Mouse (Mus musculus) heart, embryonic 14.5 days (tissue): Measurements from ENCODE around the gene Cuedc1. TPM values are rescaled to one million over a fixed set of nuclear protein-coding genes. Genes with fewer than 3 reads are reported as not detected.
"Not testable (repeated sequence)": the region's sequence is repeated elsewhere in the genome, so short reads cannot be mapped to it uniquely, and the experiment has no call there.

ENCODE experiments used
- ATAC-seq: fragments of 200-750 bp; cut with Nextera tagmentation; 2 replicates; pipeline ENCODE4 v1.8.0; 2017; ENCODE audit warnings: low read depth, moderate TSS enrichment; ENCODE audit not compliant: insufficient number of reproducible peaks, insufficient read depth, low FRiP score
- H3K27ac ChIP-seq, 2 experiments: fragments of 200-500 bp in 1 of 2; fragments of 300-500 bp in 1 of 2; sonication (generic) in 1 of 2; replicated peaks in 1 of 2; 2 replicates each; pipeline ENCODE4 v1.5.1; 2012 to 2014; ENCODE audit warnings: low read depth in 2 of 2, low read length in 2 of 2, control low read depth in 1 of 2, mild to moderate bottlenecking in 1 of 2, mixed read lengths in 1 of 2; ENCODE audit not compliant: control insufficient read depth in 1 of 2, insufficient read depth in 1 of 2
- H3K27me3 ChIP-seq: fragments of 300-500 bp; sonication (generic); 2 replicates; pipeline ENCODE4 v1.6.1; 2014; ENCODE audit warnings: mild to moderate bottlenecking, low read length, control low read depth; ENCODE audit not compliant: control insufficient read depth, insufficient read depth
- H3K36me3 ChIP-seq: fragments of 300-500 bp; sonication (generic); 2 replicates; pipeline ENCODE4 v1.6.1; 2014; ENCODE audit warnings: mild to moderate bottlenecking, control low read depth, low read length, mixed read lengths; ENCODE audit not compliant: control insufficient read depth, insufficient read depth
- H3K4me1 ChIP-seq, 2 experiments: fragments of 200-500 bp in 1 of 2; fragments of 300-500 bp in 1 of 2; sonication (generic) in 1 of 2; 2 replicates each; pipeline ENCODE4 v1.6.1; 2012 to 2014; ENCODE audit warnings: low read length in 2 of 2, control low read depth in 1 of 2, mixed read lengths in 1 of 2; ENCODE audit not compliant: control insufficient read depth in 2 of 2, insufficient read depth in 2 of 2
- H3K4me2 ChIP-seq: fragments of 300-500 bp; sonication (generic); 2 replicates; pipeline ENCODE4 v1.6.1; 2014; ENCODE audit warnings: mild to moderate bottlenecking, low read length
- H3K4me3 ChIP-seq, 2 experiments: fragments of 200-500 bp in 1 of 2; fragments of 300-500 bp in 1 of 2; sonication (generic) in 1 of 2; 2 replicates each; pipeline ENCODE4 v1.5.1; 2012 to 2014; ENCODE audit warnings: low read length in 2 of 2, mild to moderate bottlenecking in 2 of 2, control low read depth in 1 of 2, low read depth in 1 of 2, moderate library complexity in 1 of 2; ENCODE audit not compliant: control insufficient read depth in 1 of 2, insufficient read depth in 1 of 2
- H3K9ac ChIP-seq: fragments of 300-500 bp; sonication (generic); 2 replicates; pipeline ENCODE4 v1.6.1; 2014; ENCODE audit warnings: mild to moderate bottlenecking, low read length
- H3K9me3 ChIP-seq: fragments of 300-500 bp; sonication (generic); 2 replicates; pipeline ENCODE4 v1.6.1; 2016; ENCODE audit warnings: low read length, control low read depth; ENCODE audit not compliant: control insufficient read depth
- WGBS: fragments of 180-500 bp; shearing (Covaris S2); extraction: QIAGEN DNeasy Blood & Tissue Kit; methylation state at CpG from one replicate; pipeline ENCODE4 v1.1.7; 2014; 5-methylcytosine and 5-hydroxymethylcytosine counted together
- polyA plus RNA-seq: library from polyadenylated mRNA; unstranded; fragments of >200 nt; fragmentation: Nextera tagmentation; extraction: Ambion mirVana; gene quantifications from 2 replicates; pipeline ENCODE4 v1.2.1, GENCODE M21; 2014

The Cuedc1 gene
- polyA plus RNA-seq, 1 experiment from 2014 or later: 17.0 TPM

- peak; percentile 85 for ATAC-seq
- peak overlapping the region; percentile 4 to 11; a peak in 1 of 4 replicates for H3K4me3 ChIP-seq
- peak overlapping the region; percentile 61 for H3K4me2 ChIP-seq
- 13% methylated on average over 25 of the region's 25 CpGs for WGBS
- peak overlapping the region; percentile 36 to 71; a peak in 3 of 4 replicates for H3K27ac ChIP-seq
- peaks cover 15% of the 10 kb centered on the region for H3K27me3 ChIP-seq
- H3K36me3 ChIP-seq: peaks cover 22% of the 10 kb centered on the region
- H3K4me1 ChIP-seq: peaks cover 13 to 14% of the 10 kb centered on the region in 2 experiments
- peak overlapping the region; percentile 63 for H3K9ac ChIP-seq
- no peaks in the 10 kb centered on the region for H3K9me3 ChIP-seq
These were observed 89.7 kb downstream of the Cuedc1 start for GRCm38 (mm10) chr11:88187417-88188133.

GRCm38 (mm10) chr11:88188216-88188615 lies 90.4 kb downstream of the Cuedc1 start:
- Histone ChIP-seq H3K9me3 (no peaks in the 10 kb centered on the region), H3K27me3 (peaks cover 20% of the 10 kb centered on the region), H3K36me3 (peaks cover 18% of the 10 kb centered on the region), H3K4me3 (no peak overlapping the region), H3K27ac (0 out of 4 replicates have a peak overlapping the region, but pooled peaks of 1 of the 2 experiments have one; percentile 3), H3K4me2 (peak overlapping the region; percentile 61), H3K9ac (peak overlapping the region; percentile 63), H3K4me1 (peaks cover 16 to 20% of the 10 kb centered on the region in 2 experiments)
- WGBS: 66% methylated on average over 8 of the region's 8 CpGs
- no peak for ATAC-seq

GRCm38 (mm10) chr11:88188635-88189034 lies 90.8 kb downstream of the Cuedc1 start:
- 85% methylated on average over 7 of the region's 7 CpGs for WGBS
- H3K4me1 ChIP-seq: peaks cover 20 to 24% of the 10 kb centered on the region in 2 experiments
- ATAC-seq: no peak
- no peak overlapping the region for H3K4me2 ChIP-seq
- no peak overlapping the region for H3K4me3 ChIP-seq
- 0 out of 4 replicates have a peak overlapping the region, but pooled peaks of 1 of the 2 experiments have one; percentile 3 for H3K27ac ChIP-seq
- no peak overlapping the region for H3K9ac ChIP-seq
- H3K27me3 ChIP-seq: peaks cover 24% of the 10 kb centered on the region
- peaks cover 14% of the 10 kb centered on the region; the same call in 1 of the 2 replicates for H3K36me3 ChIP-seq
- H3K9me3 ChIP-seq: no peaks in the 10 kb centered on the region

- Histone ChIP-seq H3K4me2 (peak overlapping the region; percentile 68), H3K4me1 (peaks cover 21 to 32% of the 10 kb centered on the region in 2 experiments), H3K27ac (no peak overlapping the region), H3K36me3 (no peaks in the 10 kb centered on the region), H3K9me3 (no peaks in the 10 kb centered on the region), H3K4me3 (no peak overlapping the region), H3K27me3 (peaks cover 31% of the 10 kb centered on the region), H3K9ac (no peak overlapping the region)
- 16% methylated on average over 4 of the region's 4 CpGs for WGBS
- ATAC-seq: no peak
These were observed 94.7 kb downstream of the Cuedc1 start for GRCm38 (mm10) chr11:88192595-88192994.

GRCm38 (mm10) chr11:88193098-88193823 lies 95.4 kb downstream of the Cuedc1 start:
- 5% methylated on average over 34 of the region's 34 CpGs for WGBS

GRCm38 (mm10) chr11:88193824-88194696 lies 96.2 kb downstream of the Cuedc1 start:
- Histone ChIP-seq H3K4me3 (peak overlapping the region; percentile 21 to 33; a peak in 3 of 4 replicates), H3K9ac (peak overlapping the region; percentile 58), H3K9me3 (no peaks in the 10 kb centered on the region), H3K36me3 (no peaks in the 10 kb centered on the region), H3K27ac (no peak overlapping the region), H3K27me3 (peaks cover 31% of the 10 kb centered on the region), H3K4me1 (peaks cover 21 to 27% of the 10 kb centered on the region in 2 experiments), H3K4me2 (peak overlapping the region; percentile 68)
- ATAC-seq: no peak
- WGBS: 14% methylated on average over 29 of the region's 29 CpGs

More at GRCm38 (mm10) chr11:88193098-88193823, 95.4 kb downstream of the Cuedc1 start:
- Histone ChIP-seq H3K9me3 (no peaks in the 10 kb centered on the region), H3K4me1 (peaks cover 18 to 27% of the 10 kb centered on the region in 2 experiments), H3K36me3 (no peaks in the 10 kb centered on the region), H3K4me2 (peak overlapping the region; percentile 68), H3K4me3 (peak overlapping the region; percentile 21 to 33; a peak in 3 of 4 replicates), H3K27ac (no peak overlapping the region), H3K9ac (peak overlapping the region; percentile 58), H3K27me3 (peaks cover 31% of the 10 kb centered on the region)
- ATAC-seq: no peak

GRCm38 (mm10) chr11:88195699-88196098 lies 97.8 kb downstream of the Cuedc1 start:
- H3K9ac ChIP-seq, H3K27ac ChIP-seq, ATAC-seq, H3K4me3 ChIP-seq, H3K4me2 ChIP-seq, H3K36me3 ChIP-seq, H3K9me3 ChIP-seq: not testable (repeated sequence)
- Histone ChIP-seq H3K27me3 (peaks cover 31% of the 10 kb centered on the region), H3K4me1 (peaks cover 29 to 35% of the 10 kb centered on the region in 2 experiments)
- WGBS: 78% methylated on average over 3 of the region's 3 CpGs
